Mouse (Mus musculus) brown adipose tissue, adult 24 weeks (tissue): ENCODE measurements around the gene Mctp1. TPM values are rescaled to one million over a fixed set of nuclear protein-coding genes. Genes with fewer than 3 reads are reported as not detected.
"Not testable (repeated sequence)": the region's sequence is repeated elsewhere in the genome, so short reads cannot be mapped to it uniquely, and the experiment has no call there.

ENCODE experiments used
- H3K27ac ChIP-seq: fragments of 200-500 bp; replicated peaks from 2 replicates; pipeline ENCODE4 v1.5.1; 2012; ENCODE audit warnings: low read depth, mild to moderate bottlenecking, low read length
- H3K4me1 ChIP-seq: fragments of 200-500 bp; 2 replicates; pipeline ENCODE4 v1.6.1; 2012; ENCODE audit warnings: low read length, mixed read lengths; ENCODE audit not compliant: control insufficient read depth, insufficient read depth, insufficient read length
- H3K4me3 ChIP-seq: fragments of 200-500 bp; 2 replicates; pipeline ENCODE4 v1.5.1; 2012; ENCODE audit warnings: low read depth, mild to moderate bottlenecking, low read length, moderate library complexity; ENCODE audit not compliant: insufficient read depth
- polyA plus RNA-seq: library from polyadenylated mRNA; stranded (reverse); fragments of >200 nt; gene quantifications from 2 replicates; pipeline ENCODE4 v1.2.4, GENCODE M21; 2012; ENCODE audit not compliant: missing spikeins, insufficient read depth, insufficient read length

The Mctp1 gene
- polyA plus RNA-seq, 1 experiment, result 2.3 TPM

GRCm38 (mm10) chr13:76431946-76432345, 47.6 kb downstream of the Mctp1 start:
- H3K4me1 ChIP-seq, result no peaks in the 10 kb centered on the region
- H3K27ac ChIP-seq, result no peak overlapping the region
- H3K4me3 ChIP-seq, result no peak overlapping the region

GRCm38 (mm10) chr13:76433438-76433837, 49.1 kb downstream of the Mctp1 start:
- H3K4me1 ChIP-seq, result no peaks in the 10 kb centered on the region
- H3K27ac ChIP-seq, result no peak overlapping the region
- no peak overlapping the region for H3K4me3 ChIP-seq

GRCm38 (mm10) chr13:76436426-76436825, 52.1 kb downstream of the Mctp1 start:
- no peaks in the 10 kb centered on the region for H3K4me1 ChIP-seq
- H3K27ac ChIP-seq, result no peak overlapping the region
- H3K4me3 ChIP-seq, result no peak overlapping the region

- H3K27ac ChIP-seq, result no peak overlapping the region
- no peak overlapping the region for H3K4me3 ChIP-seq
- no peaks in the 10 kb centered on the region for H3K4me1 ChIP-seq
These were observed 54.4 kb downstream of the Mctp1 start for GRCm38 (mm10) chr13:76438765-76439164.

- H3K27ac ChIP-seq, result no peak overlapping the region
- H3K4me3 ChIP-seq, result no peak overlapping the region
- H3K4me1 ChIP-seq, result no peaks in the 10 kb centered on the region
These were observed 61.7 kb downstream of the Mctp1 start for GRCm38 (mm10) chr13:76446059-76446458.

GRCm38 (mm10) chr13:76447528-76447927, 63.2 kb downstream of the Mctp1 start:
- Histone ChIP-seq H3K27ac (no peak overlapping the region), H3K4me1 (no peaks in the 10 kb centered on the region)

GRCm38 (mm10) chr13:76451526-76451925, 67.2 kb downstream of the Mctp1 start:
- not testable (repeated sequence) for H3K4me1 ChIP-seq, H3K27ac ChIP-seq, H3K4me3 ChIP-seq

More at GRCm38 (mm10) chr13:76447528-76447927, 63.2 kb downstream of the Mctp1 start:
- H3K4me3 ChIP-seq, result no peak overlapping the region

- Histone ChIP-seq H3K27ac (no peak overlapping the region), H3K4me1 (no peaks in the 10 kb centered on the region), H3K4me3 (no peak overlapping the region)
These were observed 97.3 kb downstream of the Mctp1 start for GRCm38 (mm10) chr13:76481601-76482000.

- Histone ChIP-seq H3K27ac (no peak overlapping the region), H3K4me1 (no peaks in the 10 kb centered on the region), H3K4me3 (no peak overlapping the region)
These were observed 98.7 kb downstream of the Mctp1 start for GRCm38 (mm10) chr13:76482998-76483397.

GRCm38 (mm10) chr13:76484086-76484709, 99.9 kb downstream of the Mctp1 start:
- Histone ChIP-seq H3K27ac (no peak overlapping the region), H3K4me3 (no peak overlapping the region), H3K4me1 (no peaks in the 10 kb centered on the region)

GRCm38 (mm10) chr13:76515896-76516295, 131.6 kb downstream of the Mctp1 start:
- Histone ChIP-seq H3K27ac (no peak overlapping the region), H3K4me1 (no peaks in the 10 kb centered on the region)

GRCm38 (mm10) chr13:76523170-76523569, 138.8 kb downstream of the Mctp1 start:
- Histone ChIP-seq H3K4me3 (no peak overlapping the region), H3K27ac (no peak overlapping the region), H3K4me1 (no peaks in the 10 kb centered on the region)

More at GRCm38 (mm10) chr13:76515896-76516295, 131.6 kb downstream of the Mctp1 start:
- no peak overlapping the region for H3K4me3 ChIP-seq

GRCm38 (mm10) chr13:76527326-76527725, 143.0 kb downstream of the Mctp1 start:
- Histone ChIP-seq H3K4me1 (no peaks in the 10 kb centered on the region), H3K4me3 (no peak overlapping the region), H3K27ac (no peak overlapping the region)

GRCm38 (mm10) chr13:76527751-76528150, 143.4 kb downstream of the Mctp1 start:
- Histone ChIP-seq H3K4me1 (no peaks in the 10 kb centered on the region), H3K27ac (no peak overlapping the region), H3K4me3 (no peak overlapping the region)

GRCm38 (mm10) chr13:76529915-76530314, 145.6 kb downstream of the Mctp1 start:
- H3K4me1 ChIP-seq, result no peaks in the 10 kb centered on the region
- no peak overlapping the region for H3K4me3 ChIP-seq
- no peak overlapping the region for H3K27ac ChIP-seq

GRCm38 (mm10) chr13:76530867-76531504, 146.7 kb downstream of the Mctp1 start:
- Histone ChIP-seq H3K4me1 (no peaks in the 10 kb centered on the region), H3K27ac (no peak overlapping the region), H3K4me3 (no peak overlapping the region)
